Mouse (Mus musculus) E14TG2a.4 (cell line): ENCODE data around the gene Slc5a10.

Experiments
- CTCF ChIP-seq: conservative IDR thresholded peaks from 2 replicates; pipeline ENCODE4 v1.5.1; 2014; ENCODE audit warnings: low read length
- NANOG ChIP-seq: IDR thresholded peaks from 2 replicates; pipeline ENCODE4 v1.6.1; 2014; ENCODE audit warnings: borderline replicate concordance, low read length, mixed read lengths
- POU5F1 ChIP-seq: IDR thresholded peaks from 2 replicates; pipeline ENCODE4 v1.6.1; 2014; ENCODE audit warnings: low read length, borderline replicate concordance

DNA sequence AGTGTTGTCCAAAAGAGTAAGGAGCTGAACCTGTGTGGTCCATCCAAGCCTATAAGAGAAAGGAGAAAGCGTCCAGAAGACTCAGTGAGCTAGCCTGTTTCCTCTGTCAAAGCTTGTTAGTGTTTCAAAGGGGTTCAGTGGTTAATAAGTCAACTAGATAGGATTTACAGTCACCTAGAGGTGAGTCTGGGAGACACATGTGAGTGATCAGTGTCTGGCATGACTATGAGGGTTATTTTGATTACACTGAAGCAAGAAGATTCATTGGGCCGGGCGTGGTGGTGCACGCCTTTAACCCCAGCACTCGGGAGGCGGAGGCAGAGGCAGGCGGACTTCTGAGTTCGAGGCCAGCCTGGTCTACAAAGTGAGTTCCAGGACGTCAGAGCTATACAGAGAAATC lies 25.2 kb upstream of the Slc5a10 start:
- TF ChIP-seq CTCF (no peak), NANOG (no peak), POU5F1 (no peak)
